Mouse (Mus musculus) small intestine, adult 2 months (tissue): ENCODE measurements around the gene Pik3r5.
A peak's percentile ranks its signal among the peaks of the same experiment; 100 is the strongest.

Source experiments
- CTCF ChIP-seq: fragments of 200-500 bp; IDR thresholded peaks from 2 replicates; pipeline ENCODE4 v1.5.1; 2012; ENCODE audit warnings: low read depth, mild to moderate bottlenecking, control low read depth, inconsistent platforms, low read length, moderate library complexity, mixed read lengths; ENCODE audit not compliant: insufficient replicate concordance, insufficient read length; ENCODE audit errors: extremely low read depth
- POLR2A ChIP-seq: fragments of 200-500 bp; IDR thresholded peaks from 2 replicates; pipeline ENCODE4 v1.6.1; 2012; ENCODE audit warnings: low read depth, mild to moderate bottlenecking, control low read depth, inconsistent platforms, low read length, moderate library complexity

- TF ChIP-seq POLR2A (no peak), CTCF (peak; percentile 66; the same call in 1 of the 2 replicates)
These were observed 23.8 kb upstream of the Pik3r5 start for GRCm38 (mm10) chr11:68408127-68408526.
